ENCODE assay signal across 27 mouse cellular contexts in genomic region chr11:58901080-58901479, GRCm38 (mm10). TPM values are rescaled to one million over a fixed set of nuclear protein-coding genes. Genes with fewer than 3 reads are reported as not detected.
A peak's percentile ranks its signal among the peaks of the same experiment; 100 is the strongest.
DNase-seq lines count a peak whose midpoint lies in the region; ATAC-seq lines count a peak whose summit lies in the region.
"Had no signal": no experiment of that assay in that cellular context is flagged by ENCODE, and none has a peak within 500 bp of the region (broad histone marks: within the 10 kb centered on the region; RNA-seq: fewer than 3 reads in every experiment).

No protein-coding gene starts in this region.

- no peak overlapping the region for H3K4me3 ChIP-seq in neural tube, embryonic 13.5 days
- H3K4me3 ChIP-seq in liver, embryonic 16.5 days (ENCODE audit: low read depth, low read length), result peak overlapping the region; percentile 18; the same call in 1 of the 2 replicates
- no peak overlapping the region for H3K4me3 ChIP-seq in midbrain, embryonic 16.5 days (ENCODE audit: low read depth, low read length)
- H3K4me3 ChIP-seq: embryonic facial prominence, embryonic 12.5 days; forebrain, embryonic 15.5 days; heart, embryonic 12.5 days; kidney, embryonic 15.5 days; limb, embryonic 13.5 days; stomach, embryonic 15.5 days had no signal

- H3K9me3 ChIP-seq in neural tube, embryonic 13.5 days, result no peaks in the 10 kb centered on the region
- H3K9me3 ChIP-seq in liver, embryonic 16.5 days (replicated peaks; ENCODE audit: control insufficient read depth, low read length), result no peaks in the 10 kb centered on the region
- no peaks in the 10 kb centered on the region for H3K9me3 ChIP-seq in midbrain, embryonic 16.5 days (replicated peaks; ENCODE audit: control insufficient read depth, low read length, poor library complexity, severe bottlenecking)
- H3K9me3 ChIP-seq: embryonic facial prominence, embryonic 12.5 days; forebrain, embryonic 15.5 days; heart, embryonic 12.5 days; kidney, embryonic 15.5 days; limb, embryonic 13.5 days; stomach, embryonic 15.5 days had no signal

- no peaks in the 10 kb centered on the region for H3K27me3 ChIP-seq in neural tube, embryonic 13.5 days
- no peaks in the 10 kb centered on the region for H3K27me3 ChIP-seq in liver, embryonic 16.5 days (ENCODE audit: control insufficient read depth, insufficient read depth, low read depth, low read length)
- no peaks in the 10 kb centered on the region for H3K27me3 ChIP-seq in midbrain, embryonic 16.5 days (ENCODE audit: control insufficient read depth, insufficient read depth, low read depth, low read length)
- H3K27me3 ChIP-seq: embryonic facial prominence, embryonic 12.5 days; forebrain, embryonic 15.5 days; heart, embryonic 12.5 days; kidney, embryonic 15.5 days; limb, embryonic 13.5 days; stomach, embryonic 15.5 days had no signal

- peaks cover 47% of the 10 kb centered on the region for H3K36me3 ChIP-seq in neural tube, embryonic 13.5 days
- H3K36me3 ChIP-seq in liver, embryonic 16.5 days (ENCODE audit: control insufficient read depth, insufficient read depth), result peaks cover 43% of the 10 kb centered on the region
- H3K36me3 ChIP-seq in midbrain, embryonic 16.5 days (ENCODE audit: control insufficient read depth, insufficient read depth, low read length), result peaks cover 2% of the 10 kb centered on the region; the same call in 1 of the 2 replicates

- H3K9ac ChIP-seq in neural tube, embryonic 13.5 days, result 0 out of 2 replicates have a peak overlapping the region, but pooled peaks have one; percentile 17
- H3K9ac ChIP-seq in liver, embryonic 16.5 days (ENCODE audit: low read depth, low read length), result peak overlapping the region; percentile 15; the same call in 1 of the 2 replicates
- H3K9ac ChIP-seq in midbrain, embryonic 16.5 days (ENCODE audit: low read depth, low read length), result no peak overlapping the region
- H3K9ac ChIP-seq: embryonic facial prominence, embryonic 12.5 days; forebrain, embryonic 15.5 days; heart, embryonic 12.5 days; kidney, embryonic 15.5 days; limb, embryonic 13.5 days; lung, embryonic 14.5 days; stomach, embryonic 15.5 days had no signal

- H3K4me2 ChIP-seq in neural tube, embryonic 13.5 days, result no peak overlapping the region
- H3K4me2 ChIP-seq in liver, embryonic 16.5 days (ENCODE audit: low read depth, low read length), result peak overlapping the region; percentile 31
- no peak overlapping the region for H3K4me2 ChIP-seq in midbrain, embryonic 16.5 days (ENCODE audit: low read length)
- H3K4me2 ChIP-seq: embryonic facial prominence, embryonic 12.5 days; forebrain, embryonic 15.5 days; heart, embryonic 12.5 days; kidney, embryonic 15.5 days; limb, embryonic 13.5 days; lung, embryonic 14.5 days; stomach, embryonic 15.5 days had no signal

- no peak for DNase-seq in neural tube, embryonic 10.5 days (ENCODE audit: extremely low spot score, low spot score)
- DNase-seq in liver, result peak; percentile 77
- no peak for DNase-seq in frontal cortex, postnatal 10 days (ENCODE audit: low spot score in 2 of 2)
- DNase-seq: adrenal gland, postnatal 25 days; cerebellum, adult 11-12 months; cerebellum, postnatal 14 days; gastrocnemius, postnatal 25 days; heart, adult 18-20 months; heart, postnatal 10 days; kidney, adult 11 months; kidney, postnatal 36 days; lung, embryonic 14.5 days; lung, postnatal 36 days; thymus, postnatal 36 days had no signal

- H3K4me1 ChIP-seq in neural tube, embryonic 13.5 days (replicated peaks), result peaks cover 33% of the 10 kb centered on the region
- peaks cover 31% of the 10 kb centered on the region for H3K4me1 ChIP-seq in liver, embryonic 16.5 days (ENCODE audit: control insufficient read depth, low read depth, low read length)
- H3K4me1 ChIP-seq in midbrain, embryonic 16.5 days (ENCODE audit: control insufficient read depth, insufficient read depth, low read length), result peaks cover 18% of the 10 kb centered on the region

- no peak for ATAC-seq in neural tube, embryonic 13.5 days (ENCODE audit: low read depth)
- ATAC-seq in liver, embryonic 16.5 days (ENCODE audit: low read depth), result peak; percentile 64
- no peak for ATAC-seq in frontal cortex, adult (ENCODE audit: low TSS enrichment)
- ATAC-seq in midbrain, embryonic 16.5 days, result no peak
- ATAC-seq: CD4-positive, CD25-positive, alpha-beta regulatory T cell, adult 4 months; forebrain, embryonic 15.5 days had no signal

- H3K27ac ChIP-seq in neural tube, embryonic 13.5 days (replicated peaks), result no peak overlapping the region
- peak overlapping the region; percentile 76 for H3K27ac ChIP-seq in liver, embryonic 16.5 days (ENCODE audit: low read length)
- no peak overlapping the region for H3K27ac ChIP-seq in midbrain, embryonic 16.5 days (ENCODE audit: low read length)
- H3K27ac ChIP-seq: embryonic facial prominence, embryonic 12.5 days; forebrain, embryonic 15.5 days; kidney, embryonic 15.5 days; limb, embryonic 13.5 days; stomach, embryonic 15.5 days had no signal

RNA-seq across cellular contexts. Expression of gene Zfp39, which starts 2.9 kb away (rescaled TPM):
- polyA plus RNA-seq in neural tube, embryonic 13.5 days (2015; fragmentation: Nextera tagmentation; extraction: Ambion mirVana), result 6.3 and 7.8 TPM in 2 replicates
- 4.2 and 5.6 TPM in 2 replicates for polyA plus RNA-seq in liver, embryonic 16.5 days (2015; fragmentation: Nextera tagmentation; extraction: Ambion mirVana)
- 6.8 and 8.1 TPM in 2 replicates for polyA plus RNA-seq in midbrain, embryonic 16.5 days (2015; fragmentation: Nextera tagmentation; extraction: Ambion mirVana)

RNA-seq across cellular contexts. Expression of gene Btnl10, which starts 16.6 kb away (rescaled TPM):
- not detected in 2 replicates for polyA plus RNA-seq in neural tube, embryonic 13.5 days (2015; fragmentation: Nextera tagmentation; extraction: Ambion mirVana)
- polyA plus RNA-seq in liver, embryonic 16.5 days (2015; fragmentation: Nextera tagmentation; extraction: Ambion mirVana), result 14.1 and 14.3 TPM in 2 replicates
- polyA plus RNA-seq in midbrain, embryonic 16.5 days (2015; fragmentation: Nextera tagmentation; extraction: Ambion mirVana), result not detected in 2 replicates
- polyA plus RNA-seq: CD4-positive, CD25-positive, alpha-beta regulatory T cell, adult 4 months; embryonic facial prominence, embryonic 12.5 days; forebrain, embryonic 15.5 days; hindbrain, embryonic 11.5 days; limb, embryonic 13.5 days; lung, embryonic 14.5 days; midbrain, postnatal 0 days had no signal

RNA-seq across cellular contexts. Expression of gene 2810021J22Rik, which starts 34.1 kb away (rescaled TPM):
- 11.1 and 13.0 TPM in 2 replicates for polyA plus RNA-seq in neural tube, embryonic 13.5 days (2015; fragmentation: Nextera tagmentation; extraction: Ambion mirVana)
- 2.2 and 2.3 TPM in 2 replicates for polyA plus RNA-seq in liver, embryonic 16.5 days (2015; fragmentation: Nextera tagmentation; extraction: Ambion mirVana)
- polyA plus RNA-seq in midbrain, embryonic 16.5 days (2015; fragmentation: Nextera tagmentation; extraction: Ambion mirVana), result 13.9 and 15.0 TPM in 2 replicates

RNA-seq across cellular contexts. Expression of gene Rnf187, which starts 37.6 kb away (rescaled TPM):
- polyA plus RNA-seq in neural tube, embryonic 13.5 days (2015; fragmentation: Nextera tagmentation; extraction: Ambion mirVana), result 576 and 601 TPM in 2 replicates
- 74.5 and 81.7 TPM in 2 replicates for polyA plus RNA-seq in liver, embryonic 16.5 days (2015; fragmentation: Nextera tagmentation; extraction: Ambion mirVana)
- polyA plus RNA-seq in midbrain, embryonic 16.5 days (2015; fragmentation: Nextera tagmentation; extraction: Ambion mirVana), result 550 and 556 TPM in 2 replicates

RNA-seq across cellular contexts. Expression of gene Hist3h2ba, which starts 47.6 kb away (rescaled TPM):
- polyA plus RNA-seq in neural tube, embryonic 13.5 days (2015; fragmentation: Nextera tagmentation; extraction: Ambion mirVana), result 278 and 296 TPM in 2 replicates
- polyA plus RNA-seq in liver, embryonic 16.5 days (2015; fragmentation: Nextera tagmentation; extraction: Ambion mirVana), result 17.9 and 22.4 TPM in 2 replicates
- polyA plus RNA-seq in midbrain, embryonic 16.5 days (2015; fragmentation: Nextera tagmentation; extraction: Ambion mirVana), result 345 and 399 TPM in 2 replicates

Comparison
In these comparisons a context has a peak if more than half of its experiments do, and no peak if none do; other contexts are left out.
1. RNA of gene Btnl10, which starts 16.6 kb away (polyA plus RNA-seq): 14.1 to 14.3 TPM in liver, embryonic 16.5 days; not detected in midbrain, embryonic 16.5 days and not detected in neural tube, embryonic 13.5 days; every median in the first group is over 10 times any median in the second.